Mouse (Mus musculus) right cerebral cortex, postnatal 4 days (tissue): ENCODE results near the gene Itgb3bp.

Experiments
- DNase-seq: peaks from one replicate; pipeline ENCODE4 v3.0.0-alpha.2; 2022

The Itgb3bp gene

GRCm38 (mm10) chr4:99931240-99931580 lies 1.6 kb upstream of the Itgb3bp start:
- DNase-seq: no peak

GRCm38 (mm10) chr4:99930518-99931239 lies 1.1 kb upstream of the Itgb3bp start:
- no peak for DNase-seq

GRCm38 (mm10) chr4:99929149-99929612 lies 432 bp downstream of the Itgb3bp start, which contains the start of gene Pgm1:
Gene Pgm1, plus strand, starts transcription at chr4:99929414.
- peak; percentile 61 for DNase-seq

GRCm38 (mm10) chr4:99928521-99928920 lies 1.1 kb downstream of the Itgb3bp start:
- DNase-seq: no peak

GRCm38 (mm10) chr4:99926380-99926779 lies 3.2 kb downstream of the Itgb3bp start:
- DNase-seq: no peak

- no peak for DNase-seq
These were observed 15.6 kb downstream of the Itgb3bp start for GRCm38 (mm10) chr4:99913894-99914451.

- DNase-seq: no peak
These were observed 47.2 kb downstream of the Itgb3bp start for GRCm38 (mm10) chr4:99882405-99882804.

- DNase-seq: peak; percentile 17
These were observed 47.7 kb downstream of the Itgb3bp start for GRCm38 (mm10) chr4:99881882-99882281.

- peak; percentile 81 for DNase-seq
These were observed 100.2 kb downstream of the Itgb3bp start, which contains the start of gene Efcab7 for GRCm38 (mm10) chr4:99829094-99830073. Gene Efcab7, plus strand, starts transcription at chr4:99829198.

GRCm38 (mm10) chr4:99828739-99829093 lies 100.9 kb downstream of the Itgb3bp start:
- no peak for DNase-seq

- DNase-seq: no peak
These were observed 101.3 kb downstream of the Itgb3bp start for GRCm38 (mm10) chr4:99828337-99828736.

GRCm38 (mm10) chr4:99816697-99817460 lies 112.7 kb downstream of the Itgb3bp start:
- no peak for DNase-seq

GRCm38 (mm10) chr4:99792365-99792764 lies 137.2 kb downstream of the Itgb3bp start:
- DNase-seq: no peak

- DNase-seq: no peak
These were observed 156.6 kb downstream of the Itgb3bp start for GRCm38 (mm10) chr4:99773041-99773440.

GRCm38 (mm10) chr4:99770555-99770954 lies 159.1 kb downstream of the Itgb3bp start:
- no peak for DNase-seq

GRCm38 (mm10) chr4:99766753-99767152 lies 162.9 kb downstream of the Itgb3bp start:
- no peak for DNase-seq

- DNase-seq: no peak
These were observed 163.3 kb downstream of the Itgb3bp start for GRCm38 (mm10) chr4:99766303-99766702.

GRCm38 (mm10) chr4:99752426-99752825 lies 177.2 kb downstream of the Itgb3bp start:
- no peak for DNase-seq

GRCm38 (mm10) chr4:99739836-99740235 lies 189.8 kb downstream of the Itgb3bp start:
- no peak for DNase-seq

- no peak for DNase-seq
These were observed 203.6 kb downstream of the Itgb3bp start for GRCm38 (mm10) chr4:99725914-99726451.

GRCm38 (mm10) chr4:99724331-99724730 lies 205.3 kb downstream of the Itgb3bp start:
- DNase-seq: no peak

- no peak for DNase-seq
These were observed 211.7 kb downstream of the Itgb3bp start for GRCm38 (mm10) chr4:99717905-99718304.
